Mouse (Mus musculus): ENCODE results near the gene Ptprf. TPM values are rescaled to one million over a fixed set of nuclear protein-coding genes. Genes with fewer than 3 reads are reported as not detected.

The Ptprf gene
- 78.9 and 85.5 TPM in 2 replicates for polyA plus RNA-seq (2015; fragmentation: Nextera tagmentation; extraction: Ambion mirVana)

- Histone ChIP-seq H3K27ac (ENCODE audit: low read length) (peak within 1 kb of the TSS; percentile 89), H3K4me2 (ENCODE audit: low read length) (peak within 1 kb of the TSS; percentile 91), H3K9ac (ENCODE audit: low read depth, low read length) (peak within 1 kb of the TSS; percentile 93), H3K4me1 (ENCODE audit: control insufficient read depth, insufficient read depth, low read length) (peaks cover 26% of the 10 kb centered on the region), H3K36me3 (ENCODE audit: control insufficient read depth, insufficient read depth, low read length) (no peaks in the 10 kb centered on the region), H3K4me3 (ENCODE audit: low read depth, low read length) (peak within 1 kb of the TSS; percentile 80), H3K27me3 (ENCODE audit: control insufficient read depth, insufficient read depth, low read depth, low read length) (no peaks in the 10 kb centered on the region), H3K9me3 (replicated peaks; ENCODE audit: control insufficient read depth, low read length, poor library complexity, severe bottlenecking) (no peaks in the 10 kb centered on the region)
- 2% methylated on average over 14 of the region's 50 CpGs for WGBS
- ATAC-seq, result peak; percentile 61
Observed at GRCm38 (mm10) chr4:118291231-118291630, at the start of gene Ptprf. Ptprf (minus strand) TSS chr4:118291405.

DNA sequence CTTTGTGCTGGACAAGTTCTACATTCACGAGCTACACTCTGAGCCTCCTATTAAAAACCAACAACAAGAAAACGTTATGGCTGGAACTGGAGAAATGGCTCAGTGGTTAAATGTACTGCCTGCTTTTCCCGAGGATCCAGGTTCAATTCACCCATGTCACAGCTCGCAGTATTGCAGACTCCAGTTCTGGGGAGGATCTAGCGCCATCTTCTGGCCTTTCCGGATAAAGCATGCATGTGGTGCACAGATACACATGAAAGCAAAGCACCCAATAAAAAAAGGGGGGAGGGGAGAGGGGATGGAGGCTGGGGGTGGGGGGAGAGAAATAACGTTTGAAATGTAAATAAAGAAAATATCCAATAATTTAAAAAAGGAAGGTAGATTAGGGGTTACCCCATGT lies 45.5 kb upstream of the Ptprf start:
- no peak overlapping the region for H3K27ac ChIP-seq (ENCODE audit: low read length)
- no peaks in the 10 kb centered on the region for H3K36me3 ChIP-seq (ENCODE audit: control insufficient read depth, insufficient read depth, low read length)
- no peaks in the 10 kb centered on the region for H3K4me1 ChIP-seq (ENCODE audit: control insufficient read depth, insufficient read depth, low read length)
- WGBS, result 16% methylated on average over 7 of the region's 7 CpGs
- no peaks in the 10 kb centered on the region for H3K27me3 ChIP-seq (ENCODE audit: control insufficient read depth, insufficient read depth, low read depth, low read length)
- no peaks in the 10 kb centered on the region for H3K9me3 ChIP-seq (replicated peaks; ENCODE audit: control insufficient read depth, low read length, poor library complexity, severe bottlenecking)
- no peak overlapping the region for H3K4me2 ChIP-seq (ENCODE audit: low read length)
- H3K9ac ChIP-seq (ENCODE audit: low read depth, low read length), result no peak overlapping the region
- no peak overlapping the region for H3K4me3 ChIP-seq (ENCODE audit: low read depth, low read length)
- no peak for ATAC-seq

DNA sequence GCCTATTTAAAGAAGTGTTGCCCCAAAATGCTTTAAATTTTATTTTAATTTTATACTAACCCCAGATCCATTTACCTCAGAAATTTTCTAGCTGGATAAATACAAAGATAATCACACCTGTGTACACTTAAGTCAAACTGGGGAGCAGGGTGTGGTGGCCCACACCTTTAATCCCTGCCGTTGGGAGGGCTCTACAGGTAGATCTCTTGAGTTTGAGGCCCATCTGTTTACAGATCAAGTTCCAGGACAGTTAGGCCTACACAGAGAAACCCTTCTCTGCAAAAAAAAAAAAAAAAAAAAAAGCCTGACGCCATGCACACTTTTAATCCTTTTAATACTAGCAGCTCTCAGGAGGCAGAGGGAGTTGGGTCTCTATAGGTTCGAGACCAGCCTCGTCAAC lies 44.8 kb upstream of the Ptprf start:
- Histone ChIP-seq H3K4me1 (ENCODE audit: control insufficient read depth, insufficient read depth, low read length) (no peaks in the 10 kb centered on the region), H3K4me3 (ENCODE audit: low read depth, low read length) (no peak overlapping the region), H3K9ac (ENCODE audit: low read depth, low read length) (no peak overlapping the region), H3K4me2 (ENCODE audit: low read length) (no peak overlapping the region), H3K27ac (ENCODE audit: low read length) (no peak overlapping the region), H3K36me3 (ENCODE audit: control insufficient read depth, insufficient read depth, low read length) (no peaks in the 10 kb centered on the region), H3K27me3 (ENCODE audit: control insufficient read depth, insufficient read depth, low read depth, low read length) (no peaks in the 10 kb centered on the region), H3K9me3 (replicated peaks; ENCODE audit: control insufficient read depth, low read length, poor library complexity, severe bottlenecking) (no peaks in the 10 kb centered on the region)
- no peak for ATAC-seq
- WGBS, result 88% methylated on average over 4 of the region's 4 CpGs

DNA sequence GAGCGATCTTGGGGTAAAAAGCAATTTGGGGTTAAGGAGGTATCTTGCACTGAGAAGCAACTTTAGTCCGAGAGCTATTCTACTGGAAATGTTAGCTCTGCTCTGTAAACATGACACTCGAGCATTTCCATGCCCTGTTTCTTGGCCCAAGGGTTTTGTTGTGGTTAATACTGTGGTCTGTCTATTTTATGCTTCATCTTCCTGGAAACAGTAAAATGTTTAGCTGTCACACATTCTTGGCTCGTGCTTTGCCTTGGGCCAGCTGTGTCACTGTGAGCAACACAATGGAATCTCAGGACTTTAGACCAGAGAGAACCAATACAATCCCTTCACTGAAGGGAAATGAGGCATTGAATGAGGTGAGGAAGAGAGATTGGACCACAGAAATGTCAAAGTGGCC lies 40.6 kb upstream of the Ptprf start:
- no peak for ATAC-seq
- Histone ChIP-seq H3K9me3 (replicated peaks; ENCODE audit: control insufficient read depth, low read length, poor library complexity, severe bottlenecking) (no peaks in the 10 kb centered on the region), H3K4me2 (ENCODE audit: low read length) (no peak overlapping the region), H3K36me3 (ENCODE audit: control insufficient read depth, insufficient read depth, low read length) (no peaks in the 10 kb centered on the region), H3K4me1 (ENCODE audit: control insufficient read depth, insufficient read depth, low read length) (no peaks in the 10 kb centered on the region), H3K27ac (ENCODE audit: low read length) (no peak overlapping the region), H3K27me3 (ENCODE audit: control insufficient read depth, insufficient read depth, low read depth, low read length) (no peaks in the 10 kb centered on the region), H3K9ac (ENCODE audit: low read depth, low read length) (no peak overlapping the region), H3K4me3 (ENCODE audit: low read depth, low read length) (no peak overlapping the region)
- 76% methylated on average over 4 of the region's 4 CpGs for WGBS

- no peak overlapping the region for H3K4me2 ChIP-seq (ENCODE audit: low read length)
- H3K36me3 ChIP-seq (ENCODE audit: control insufficient read depth, insufficient read depth, low read length), result no peaks in the 10 kb centered on the region
- no peak overlapping the region for H3K4me3 ChIP-seq (ENCODE audit: low read depth, low read length)
- ATAC-seq, result no peak
- H3K9ac ChIP-seq (ENCODE audit: low read depth, low read length), result no peak overlapping the region
- no peaks in the 10 kb centered on the region for H3K9me3 ChIP-seq (replicated peaks; ENCODE audit: control insufficient read depth, low read length, poor library complexity, severe bottlenecking)
- no peaks in the 10 kb centered on the region for H3K27me3 ChIP-seq (ENCODE audit: control insufficient read depth, insufficient read depth, low read depth, low read length)
- 85% methylated on average over 7 of the region's 7 CpGs for WGBS
- no peak overlapping the region for H3K27ac ChIP-seq (ENCODE audit: low read length)
- H3K4me1 ChIP-seq (ENCODE audit: control insufficient read depth, insufficient read depth, low read length), result no peaks in the 10 kb centered on the region
Observed at GRCm38 (mm10) chr4:118326476-118326875, 35.3 kb upstream of the Ptprf start.

- Histone ChIP-seq H3K27me3 (ENCODE audit: control insufficient read depth, insufficient read depth, low read depth, low read length) (no peaks in the 10 kb centered on the region), H3K4me1 (ENCODE audit: control insufficient read depth, insufficient read depth, low read length) (0 out of 2 replicates have a peak, but pooled peaks cover 3% of the 10 kb centered on the region), H3K4me3 (ENCODE audit: low read depth, low read length) (no peak overlapping the region), H3K36me3 (ENCODE audit: control insufficient read depth, insufficient read depth, low read length) (no peaks in the 10 kb centered on the region), H3K9me3 (replicated peaks; ENCODE audit: control insufficient read depth, low read length, poor library complexity, severe bottlenecking) (no peaks in the 10 kb centered on the region), H3K27ac (ENCODE audit: low read length) (no peak overlapping the region), H3K4me2 (ENCODE audit: low read length) (no peak overlapping the region), H3K9ac (ENCODE audit: low read depth, low read length) (no peak overlapping the region)
- 78% methylated on average over 2 of the region's 2 CpGs for whole genome bisulfite sequencing
- no peak for ATAC-seq
Observed at GRCm38 (mm10) chr4:118320636-118321035, 29.4 kb upstream of the Ptprf start.

DNA sequence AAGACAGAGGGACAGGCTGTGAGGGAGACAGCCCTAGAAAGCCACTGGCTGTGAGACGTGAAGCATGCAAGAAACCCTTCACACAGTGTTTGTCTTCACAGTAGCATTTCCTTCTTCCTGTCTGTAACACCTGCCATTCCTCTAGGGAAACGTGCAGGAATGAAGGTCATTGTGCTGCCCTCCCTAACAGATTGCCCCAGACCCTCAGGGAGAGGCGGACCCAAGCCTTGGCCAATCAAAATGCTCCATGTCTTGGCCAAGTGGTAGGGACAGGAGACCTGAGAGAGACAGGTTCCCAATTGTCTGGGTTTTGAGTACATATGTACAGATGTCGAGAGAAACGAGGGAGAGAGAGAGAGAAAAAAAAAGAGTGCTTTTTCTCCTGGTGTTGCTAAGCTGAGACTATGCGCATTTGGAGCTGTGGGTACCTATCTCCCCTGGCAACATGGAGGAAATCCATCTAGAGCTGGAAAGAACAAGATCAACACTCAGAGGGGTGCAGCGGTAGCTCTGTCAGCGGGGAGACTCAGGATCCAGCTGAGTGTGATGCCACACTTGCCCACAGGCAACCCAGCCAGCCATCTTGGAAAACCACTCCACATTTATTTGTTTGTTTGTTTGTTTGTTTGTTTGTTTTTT lies 28.6 kb upstream of the Ptprf start:
- 0 out of 2 replicates have a peak, but pooled peaks have one; percentile 28 for ATAC-seq
- no peak overlapping the region for H3K27ac ChIP-seq (ENCODE audit: low read length)
- 0 out of 2 replicates have a peak, but pooled peaks cover 3% of the 10 kb centered on the region for H3K4me1 ChIP-seq (ENCODE audit: control insufficient read depth, insufficient read depth, low read length)
- WGBS, result 35% methylated on average over 8 of the region's 8 CpGs
- H3K36me3 ChIP-seq (ENCODE audit: control insufficient read depth, insufficient read depth, low read length), result no peaks in the 10 kb centered on the region
- no peaks in the 10 kb centered on the region for H3K27me3 ChIP-seq (ENCODE audit: control insufficient read depth, insufficient read depth, low read depth, low read length)
- H3K9ac ChIP-seq (ENCODE audit: low read depth, low read length), result no peak overlapping the region
- no peak overlapping the region for H3K4me3 ChIP-seq (ENCODE audit: low read depth, low read length)
- H3K9me3 ChIP-seq (replicated peaks; ENCODE audit: control insufficient read depth, low read length, poor library complexity, severe bottlenecking), result no peaks in the 10 kb centered on the region
- H3K4me2 ChIP-seq (ENCODE audit: low read length), result no peak overlapping the region

DNA sequence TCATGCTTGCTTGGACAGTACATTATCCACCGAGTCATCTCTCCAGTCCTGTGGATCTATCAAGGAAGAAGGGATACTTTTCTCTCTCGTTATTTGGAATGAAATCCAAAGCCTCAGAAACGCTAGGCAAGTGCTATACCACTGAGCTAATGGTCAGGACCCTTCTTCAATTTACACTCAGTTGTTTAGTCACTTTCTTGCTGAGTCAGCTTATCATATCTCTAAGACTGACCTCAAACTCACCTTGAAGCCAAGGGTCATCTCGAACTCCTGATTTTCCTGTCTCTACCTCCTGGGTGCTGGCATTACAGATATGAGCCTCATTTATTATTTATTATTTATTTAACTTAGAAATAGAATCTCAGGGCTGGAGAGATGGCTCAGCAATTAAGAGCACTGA lies 25.5 kb upstream of the Ptprf start:
- 79% methylated on average over 4 of the region's 4 CpGs for WGBS
- no peak overlapping the region for H3K9ac ChIP-seq (ENCODE audit: low read depth, low read length)
- H3K27ac ChIP-seq (ENCODE audit: low read length), result no peak overlapping the region
- no peaks in the 10 kb centered on the region for H3K36me3 ChIP-seq (ENCODE audit: control insufficient read depth, insufficient read depth, low read length)
- no peak for ATAC-seq
- H3K27me3 ChIP-seq (ENCODE audit: control insufficient read depth, insufficient read depth, low read depth, low read length), result no peaks in the 10 kb centered on the region
- H3K4me2 ChIP-seq (ENCODE audit: low read length), result no peak overlapping the region
- H3K4me3 ChIP-seq (ENCODE audit: low read depth, low read length), result no peak overlapping the region
- 0 out of 2 replicates have a peak, but pooled peaks cover 3% of the 10 kb centered on the region for H3K4me1 ChIP-seq (ENCODE audit: control insufficient read depth, insufficient read depth, low read length)
- H3K9me3 ChIP-seq (replicated peaks; ENCODE audit: control insufficient read depth, low read length, poor library complexity, severe bottlenecking), result no peaks in the 10 kb centered on the region

- no peak overlapping the region for H3K9ac ChIP-seq (ENCODE audit: low read depth, low read length)
- 63% methylated on average over 8 of the region's 8 CpGs for WGBS
- no peak for ATAC-seq
- H3K9me3 ChIP-seq (replicated peaks; ENCODE audit: control insufficient read depth, low read length, poor library complexity, severe bottlenecking), result no peaks in the 10 kb centered on the region
- no peak overlapping the region for H3K27ac ChIP-seq (ENCODE audit: low read length)
- H3K4me2 ChIP-seq (ENCODE audit: low read length), result no peak overlapping the region
- no peaks in the 10 kb centered on the region for H3K36me3 ChIP-seq (ENCODE audit: control insufficient read depth, insufficient read depth, low read length)
- no peaks in the 10 kb centered on the region for H3K27me3 ChIP-seq (ENCODE audit: control insufficient read depth, insufficient read depth, low read depth, low read length)
- H3K4me1 ChIP-seq (ENCODE audit: control insufficient read depth, insufficient read depth, low read length), result 0 out of 2 replicates have a peak, but pooled peaks cover 3% of the 10 kb centered on the region
- no peak overlapping the region for H3K4me3 ChIP-seq (ENCODE audit: low read depth, low read length)
Observed at GRCm38 (mm10) chr4:118315286-118315685, 24.1 kb upstream of the Ptprf start.
